Mouse (Mus musculus): ENCODE measurements at regions not wholly inside any gene's neighbourhood (a gene's known extent, or its start where the extent isn't known, plus 50 kb on each side); places are given as distances from the start of the nearest gene placed in this dataset.
"Not testable (repeated sequence)": the region's sequence is repeated elsewhere in the genome, so short reads cannot be mapped to it uniquely, and the experiment has no call there.

GRCm38 (mm10) chr14:52821617-52822016, 326.1 kb upstream of the Olfr1507 start:
- TF ChIP-seq CTCF (IDR thresholded peaks at IDR 0.05; ENCODE audit: low read depth, low read length); POLR2A (IDR thresholded peaks at IDR 0.05; ENCODE audit: insufficient read depth, low read length); EP300 (IDR thresholded peaks at IDR 0.05; ENCODE audit: insufficient read depth, low read depth, low read length): not testable (repeated sequence)
